Mouse (Mus musculus): ENCODE measurements around the gene Ccdc157.

- TF ChIP-seq CTCF (IDR thresholded peaks at IDR 0.05; ENCODE audit: low read depth), result no peak
- no peak for TF ChIP-seq EP300 (IDR thresholded peaks at IDR 0.05; ENCODE audit: low read depth)
Observed at GRCm38 (mm10) chr11:4115407-4115806, 44.7 kb downstream of the Ccdc157 start.

All from liver, embryonic 14.5 days (tissue).